Mouse (Mus musculus) embryonic facial prominence, embryonic 14.5 days (tissue): ENCODE results near the gene Skint4. TPM values are rescaled to one million over a fixed set of nuclear protein-coding genes. Genes with fewer than 3 reads are reported as not detected.

ENCODE experiments used
- ATAC-seq: fragments of 200-750 bp; cut with Nextera tagmentation; 2 replicates; pipeline ENCODE4 v1.8.0; 2017; ENCODE audit warnings: low read depth, moderate number of reproducible peaks, moderate TSS enrichment
- DNase-seq: peaks from one replicate; pipeline ENCODE4 v3.0.0-alpha.2; 2015; ENCODE audit warnings: low spot score
- H3K27ac ChIP-seq: fragments of 300-500 bp; sonication (generic); replicated peaks from 2 replicates; pipeline ENCODE4 v1.5.1; 2014; ENCODE audit warnings: low read depth, mild to moderate bottlenecking, low read length, moderate library complexity
- H3K27me3 ChIP-seq: fragments of 300-500 bp; sonication (generic); replicated peaks from 2 replicates; pipeline ENCODE4 v1.6.1; 2014; ENCODE audit warnings: low read length; ENCODE audit not compliant: control insufficient read depth, insufficient read depth
- H3K36me3 ChIP-seq: fragments of 300-500 bp; sonication (generic); 2 replicates; pipeline ENCODE4 v1.6.1; 2014; ENCODE audit warnings: low read length, mixed read lengths; ENCODE audit not compliant: control insufficient read depth, insufficient read depth
- H3K4me1 ChIP-seq: fragments of 300-500 bp; sonication (generic); 2 replicates; pipeline ENCODE4 v1.6.1; 2014; ENCODE audit warnings: antibody characterized with exemption, low read length; ENCODE audit not compliant: control insufficient read depth, insufficient read depth
- H3K4me2 ChIP-seq: fragments of 300-500 bp; sonication (generic); 2 replicates; pipeline ENCODE4 v1.6.1; 2014; ENCODE audit warnings: low read depth, mild to moderate bottlenecking, low read length, moderate library complexity, mixed read lengths
- H3K4me3 ChIP-seq: fragments of 300-500 bp; sonication (generic); 2 replicates; pipeline ENCODE4 v1.5.1; 2014; ENCODE audit warnings: low read depth, mild to moderate bottlenecking, low read length
- H3K9ac ChIP-seq: fragments of 300-500 bp; sonication (generic); 2 replicates; pipeline ENCODE4 v1.6.1; 2014; ENCODE audit warnings: low read depth, mild to moderate bottlenecking, low read length, moderate library complexity, mixed read lengths
- H3K9me3 ChIP-seq: fragments of 300-500 bp; sonication (generic); 2 replicates; pipeline ENCODE4 v1.6.1; 2016; ENCODE audit warnings: low read length; ENCODE audit not compliant: control insufficient read depth
- polyA plus RNA-seq: library from polyadenylated mRNA; unstranded; fragments of >200 nt; fragmentation: Nextera tagmentation; extraction: Ambion mirVana; gene quantifications from 2 replicates; pipeline ENCODE4 v1.2.1, GENCODE M21; 2014

The Skint4 gene
- polyA plus RNA-seq: 0.08 TPM in 1 of 2 replicates, not detected in the other

DNA sequence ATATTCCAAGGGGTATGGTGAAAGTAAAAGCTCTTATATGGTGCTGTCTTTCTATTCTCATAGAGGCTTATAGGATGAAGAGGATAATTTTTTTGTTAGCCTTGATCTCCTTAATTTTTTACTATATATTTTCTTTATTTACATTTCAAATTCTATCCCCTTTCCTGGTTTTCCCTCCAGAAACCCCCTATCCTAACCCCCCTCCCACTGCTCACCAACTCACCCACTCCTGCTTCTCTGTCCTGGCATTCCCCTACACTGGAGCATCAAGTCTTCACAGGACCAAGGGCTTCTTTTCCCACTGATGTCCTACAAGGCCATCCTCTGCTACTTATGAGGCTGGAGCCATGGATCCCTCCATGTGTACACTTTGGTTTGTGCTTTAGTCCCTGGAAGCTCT, at the start of gene Skint4:
TSS of gene Skint4 (plus strand) at position 301 of the 400 bp plus-strand sequence.
- H3K4me3 ChIP-seq: no peak within 1 kb of the TSS

More for the DNA sequence above, at the start of gene Skint4:
- no peaks in the 10 kb centered on the region for H3K36me3 ChIP-seq
- no peaks in the 10 kb centered on the region for H3K27me3 ChIP-seq
- DNase-seq: no peak
- H3K4me1 ChIP-seq: no peaks in the 10 kb centered on the region
- no peaks in the 10 kb centered on the region for H3K9me3 ChIP-seq
- H3K27ac ChIP-seq: no peak within 1 kb of the TSS
- no peak within 1 kb of the TSS for H3K9ac ChIP-seq
- ATAC-seq: no peak
- H3K4me2 ChIP-seq: no peak within 1 kb of the TSS

Other genes starting within 250 kb of the Skint4 start
- gene Slc5a9, start 169.1 kb upstream of the Skint4 start, polyA plus RNA-seq: 0.94 and 2.3 TPM in 2 replicates
- gene Skint8, start 152.6 kb upstream of the Skint4 start, polyA plus RNA-seq: 0.15 TPM in 1 of 2 replicates, not detected in the other
- not detected in 2 replicates for gene Skint7, start 99.1 kb upstream of the Skint4 start, polyA plus RNA-seq
- not detected in 2 replicates for gene Skint1, start 65.7 kb upstream of the Skint4 start, polyA plus RNA-seq
- 0.04 and 0.05 TPM in 2 replicates for gene Skint3, start 160.2 kb downstream of the Skint4 start, polyA plus RNA-seq